ENCODE assay signal across 17 mouse cellular contexts in genomic region chr1:120961984-120962383, GRCm38 (mm10).
A peak's percentile ranks its signal among the peaks of the same experiment; 100 is the strongest.
DNase-seq lines count a peak whose midpoint lies in the region; ATAC-seq and TF ChIP-seq lines count a peak whose summit lies in the region.
"Had no signal": no experiment of that assay in that cellular context is flagged by ENCODE, and none has a peak within 500 bp of the region (broad histone marks: within the 10 kb centered on the region; RNA-seq: fewer than 3 reads in every experiment).

No protein-coding gene starts in this region.

- H3K4me2 ChIP-seq in hindbrain, embryonic 16.5 days (ENCODE audit: low read length) = no peak overlapping the region
- H3K4me2 ChIP-seq in CH12.LX (ENCODE audit: insufficient read depth, low read depth, poor library complexity, severe bottlenecking) = no peak overlapping the region
- H3K4me2 ChIP-seq in limb, embryonic 13.5 days (replicated peaks) = no peak overlapping the region
- H3K4me2 ChIP-seq: embryonic facial prominence, embryonic 13.5 days; lung, embryonic 15.5 days had no signal

- no peak overlapping the region for H3K27ac ChIP-seq in hindbrain, embryonic 10.5 days
- no peak overlapping the region for H3K27ac ChIP-seq in hindbrain, embryonic 16.5 days (ENCODE audit: low read depth, low read length)
- no peak overlapping the region for H3K27ac ChIP-seq in CH12.LX (ENCODE audit: insufficient read depth, low read depth)
- no peak overlapping the region for H3K27ac ChIP-seq in limb, embryonic 13.5 days
- H3K27ac ChIP-seq: embryonic facial prominence, embryonic 13.5 days; lung, embryonic 15.5 days had no signal

- no peak for ATAC-seq in hindbrain, embryonic 16.5 days
- ATAC-seq in limb, embryonic 13.5 days (ENCODE audit: low FRiP score, low read depth) = 0 out of 2 replicates have a peak, but pooled peaks have one; percentile 6
- ATAC-seq: activated CD4-positive, CD25-positive, alpha-beta regulatory T cell, adult 4 months; intestine, embryonic 16.5 days had no signal

- no peak for TF ChIP-seq CTCF in CH12.LX (conservative IDR thresholded peaks at IDR 0.05 in 1 of 2, IDR thresholded peaks at IDR 0.05 in 1 of 2; ENCODE audit: low read depth in 2 of 2, low read length in 2 of 2)

- no peak overlapping the region for H3K9ac ChIP-seq in hindbrain, embryonic 16.5 days (ENCODE audit: low read depth, low read length)
- no peak overlapping the region for H3K9ac ChIP-seq in CH12.LX (ENCODE audit: insufficient read depth, low read depth)
- no peak overlapping the region for H3K9ac ChIP-seq in limb, embryonic 13.5 days
- H3K9ac ChIP-seq: embryonic facial prominence, embryonic 13.5 days; lung, embryonic 15.5 days had no signal

- H3K4me3 ChIP-seq in hindbrain, embryonic 10.5 days = no peak overlapping the region
- no peak overlapping the region for H3K4me3 ChIP-seq in hindbrain, embryonic 16.5 days (ENCODE audit: low read length)
- no peak overlapping the region for H3K4me3 ChIP-seq in CH12.LX (replicated peaks in 1 of 3; ENCODE audit: low read depth in 2 of 3, low read length in 2 of 3, poor library complexity in 1 of 3)
- no peak overlapping the region for H3K4me3 ChIP-seq in limb, embryonic 13.5 days
- H3K4me3 ChIP-seq: embryonic facial prominence, embryonic 13.5 days; lung, embryonic 15.5 days had no signal

- no peaks in the 10 kb centered on the region for H3K9me3 ChIP-seq in hindbrain, embryonic 10.5 days
- H3K9me3 ChIP-seq in hindbrain, embryonic 16.5 days (ENCODE audit: control insufficient read depth, low read length) = no peaks in the 10 kb centered on the region
- H3K9me3 ChIP-seq in CH12.LX (replicated peaks; ENCODE audit: low read length) = no peaks in the 10 kb centered on the region
- no peaks in the 10 kb centered on the region for H3K9me3 ChIP-seq in limb, embryonic 13.5 days
- H3K9me3 ChIP-seq: embryonic facial prominence, embryonic 13.5 days; lung, embryonic 15.5 days had no signal

- no peak for TF ChIP-seq EP300 in CH12.LX (IDR thresholded peaks at IDR 0.05; ENCODE audit: low read length)

- no peaks in the 10 kb centered on the region for H3K36me3 ChIP-seq in hindbrain, embryonic 10.5 days
- no peaks in the 10 kb centered on the region for H3K36me3 ChIP-seq in hindbrain, embryonic 16.5 days (ENCODE audit: control insufficient read depth, insufficient read depth, low read length)
- no peaks in the 10 kb centered on the region for H3K36me3 ChIP-seq in CH12.LX (replicated peaks in 1 of 2; ENCODE audit: control insufficient read depth in 1 of 2, insufficient read depth in 1 of 2, low read length in 1 of 2)
- no peaks in the 10 kb centered on the region for H3K36me3 ChIP-seq in limb, embryonic 13.5 days
- H3K36me3 ChIP-seq: embryonic facial prominence, embryonic 13.5 days; G1E; lung, embryonic 15.5 days had no signal

- H3K4me1 ChIP-seq in hindbrain, embryonic 10.5 days (replicated peaks) = peaks cover 11% of the 10 kb centered on the region
- H3K4me1 ChIP-seq in hindbrain, embryonic 16.5 days (ENCODE audit: control insufficient read depth, insufficient read depth, low read depth, low read length) = no peaks in the 10 kb centered on the region
- H3K4me1 ChIP-seq in CH12.LX (ENCODE audit: control insufficient read depth in 1 of 2, insufficient read depth in 2 of 2) = peaks cover 3 to 19% of the 10 kb centered on the region in 2 experiments; a peak in 3 of 4 replicates
- peaks cover 14% of the 10 kb centered on the region; the same call in 1 of the 2 replicates for H3K4me1 ChIP-seq in limb, embryonic 13.5 days
- H3K4me1 ChIP-seq: lung, embryonic 15.5 days had no signal

- TF ChIP-seq RAD21 in CH12.LX (IDR thresholded peaks at IDR 0.05; ENCODE audit: low read depth, low read length) = no peak

- no peak for TF ChIP-seq POLR2A in CH12.LX (IDR thresholded peaks at IDR 0.05; ENCODE audit: low read depth, low read length)

- peak; percentile 10 for DNase-seq in hindbrain, embryonic 10.5 days (ENCODE audit: low spot score)
- DNase-seq in CH12.LX (ENCODE audit: extremely low read depth) = peak; percentile 36
- DNase-seq in embryo, embryonic 9.5 days (ENCODE audit: extremely low spot score) = peak; percentile 58
- no peak for DNase-seq in thymus, postnatal 0 days (ENCODE audit: low spot score)
- DNase-seq in gastrocnemius, postnatal 4 days (ENCODE audit: low spot score in 2 of 2) = no peak
- DNase-seq in urinary bladder, postnatal 36 days (ENCODE audit: low spot score in 2 of 2) = no peak
- DNase-seq: B cell, adult 2 months; cerebellum, adult 2 months; heart, postnatal 4 days; right cerebral cortex, postnatal 25 days had no signal

- 13% methylated on average over 8 of the region's 8 CpGs for WGBS in hindbrain, embryonic 10.5 days
- whole genome bisulfite sequencing in hindbrain, embryonic 16.5 days = 21% methylated on average over 8 of the region's 8 CpGs
- WGBS in limb, embryonic 13.5 days = 6% methylated on average over 8 of the region's 8 CpGs

- in situ Hi-C loops in CH12.LX (cut with MboI; ENCODE audit: low pct_ligation_motif_present, low pct_unique_long_range_greater_than_20kb, low sequenced_read_pairs) = no loop called here

- H3K79me2 ChIP-seq in CH12.LX (replicated peaks; ENCODE audit: control insufficient read depth, extremely low read depth, insufficient read depth, poor library complexity, severe bottlenecking) = no peaks in the 10 kb centered on the region

- H3K27me3 ChIP-seq in hindbrain, embryonic 10.5 days (ENCODE audit: insufficient read depth, poor library complexity, severe bottlenecking) = peaks cover 31% of the 10 kb centered on the region
- no peaks in the 10 kb centered on the region for H3K27me3 ChIP-seq in hindbrain, embryonic 16.5 days (replicated peaks; ENCODE audit: control insufficient read depth, insufficient read depth, low read length)
- H3K27me3 ChIP-seq in CH12.LX (replicated peaks) = no peaks in the 10 kb centered on the region
- H3K27me3 ChIP-seq in limb, embryonic 13.5 days = peaks cover 21% of the 10 kb centered on the region
- H3K27me3 ChIP-seq: lung, embryonic 15.5 days had no signal

- dilution Hi-C loops in CH12.LX (cut with MboI; ENCODE audit: extremely low pct_ligation_motif_present, extremely low pct_unique_long_range_greater_than_20kb, low sequenced_read_pairs) = no loop called here

TF ChIP-seq in CH12.LX, 34 proteins besides CTCF, POLR2A, EP300 and RAD21:
- TF ChIP-seq UBTF (IDR thresholded peaks at IDR 0.05; ENCODE audit: low read depth, low read length) (no peak), E2F4 (IDR thresholded peaks at IDR 0.05; ENCODE audit: insufficient replicate concordance, low read depth, low read length) (no peak), ZNF384 (IDR thresholded peaks at IDR 0.05; ENCODE audit: low read depth, low read length) (no peak), CHD2 (IDR thresholded peaks at IDR 0.05; ENCODE audit: low read length) (no peak)
TF ChIP-seq in CH12.LX: peak in this region for 0.

Comparison
In these comparisons a context has a peak if more than half of its experiments do, and no peak if none do; other contexts are left out.
1. DNase-seq: peak in hindbrain, embryonic 10.5 days (single experiment), CH12.LX (single experiment) and embryo, embryonic 9.5 days (single experiment); none in thymus, postnatal 0 days (single experiment), gastrocnemius, postnatal 4 days (0 of 2) and urinary bladder, postnatal 36 days (0 of 2).